Mouse (Mus musculus): ENCODE measurements around the gene Usp10. TPM values are rescaled to one million over a fixed set of nuclear protein-coding genes. Genes with fewer than 3 reads are reported as not detected.

The Usp10 gene
- polyA plus RNA-seq, 1 experiment from 2014 or later, result 181 TPM

DNA sequence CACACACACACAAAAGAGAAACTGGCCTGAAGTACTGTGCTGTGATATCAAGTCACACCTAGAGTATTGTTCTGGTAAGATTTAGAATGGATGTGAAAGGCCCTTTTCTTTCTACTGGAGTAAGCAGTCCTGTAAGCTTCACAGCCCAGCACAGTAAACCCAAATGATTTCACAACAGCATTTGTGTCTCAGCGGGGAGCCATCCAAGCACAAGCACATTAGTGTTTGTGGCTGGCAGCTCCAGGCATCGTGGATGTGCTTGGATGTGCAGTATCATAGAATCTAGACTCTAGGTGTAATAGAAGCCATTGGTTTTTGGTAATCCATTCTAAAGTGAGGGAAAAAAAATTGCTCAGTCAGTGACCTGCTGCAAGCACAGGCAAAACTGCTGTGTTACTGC lies 29.2 kb downstream of the Usp10 start:
- H3K4me1 ChIP-seq (ENCODE audit: control insufficient read depth, insufficient read depth, low read length), result no peaks in the 10 kb centered on the region
- no peaks in the 10 kb centered on the region for H3K27me3 ChIP-seq (ENCODE audit: control insufficient read depth, insufficient read depth, low read length)
- ATAC-seq (ENCODE audit: insufficient read depth, low FRiP score, low TSS enrichment) (no peak), DNase-seq (ENCODE audit: low spot score) (no peak)
- H3K4me3 ChIP-seq (ENCODE audit: low read depth, low read length), result no peak overlapping the region
- H3K36me3 ChIP-seq (ENCODE audit: control insufficient read depth, insufficient read depth, low read length), result peaks cover 16% of the 10 kb centered on the region
- 83% methylated on average over 2 of the region's 2 CpGs for WGBS
- no peak overlapping the region for H3K4me2 ChIP-seq (ENCODE audit: low read depth)
- H3K27ac ChIP-seq (ENCODE audit: low read depth, low read length), result no peak overlapping the region
- no peak overlapping the region for H3K9ac ChIP-seq (ENCODE audit: low read length)
- H3K9me3 ChIP-seq (ENCODE audit: control insufficient read depth, low read length), result no peaks in the 10 kb centered on the region

DNA sequence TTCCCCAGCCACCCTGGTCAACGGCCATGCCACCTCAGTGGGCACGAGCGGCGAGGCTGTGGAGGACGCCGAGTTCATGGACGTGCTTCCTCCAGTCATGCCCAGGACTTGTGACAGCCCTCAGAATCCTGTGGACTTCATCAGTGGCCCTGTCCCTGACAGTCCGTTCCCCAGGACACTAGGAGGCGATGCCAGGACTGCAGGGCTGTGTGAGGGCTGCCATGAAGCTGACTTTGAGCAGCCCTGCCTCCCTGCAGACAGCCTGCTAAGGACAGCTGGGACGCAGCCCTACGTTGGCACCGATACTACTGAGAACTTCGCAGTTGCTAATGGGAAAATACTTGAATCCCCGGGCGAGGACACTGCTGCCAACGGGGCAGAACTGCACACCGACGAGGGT lies 31.3 kb downstream of the Usp10 start:
- DNase-seq (ENCODE audit: low spot score) (no peak), ATAC-seq (ENCODE audit: insufficient read depth, low FRiP score, low TSS enrichment) (no peak)
- H3K36me3 ChIP-seq (ENCODE audit: control insufficient read depth, insufficient read depth, low read length), result peaks cover 16% of the 10 kb centered on the region

GRCm38 (mm10) chr8:119943616-119944015 lies 33.5 kb downstream of the Usp10 start:
- 83% methylated on average over 10 of the region's 10 CpGs for WGBS
- Histone ChIP-seq H3K9ac (ENCODE audit: low read length) (no peak overlapping the region), H3K4me2 (ENCODE audit: low read depth) (no peak overlapping the region), H3K4me3 (ENCODE audit: low read depth, low read length) (no peak overlapping the region), H3K27me3 (ENCODE audit: control insufficient read depth, insufficient read depth, low read length) (no peaks in the 10 kb centered on the region), H3K9me3 (ENCODE audit: control insufficient read depth, low read length) (no peaks in the 10 kb centered on the region), H3K4me1 (ENCODE audit: control insufficient read depth, insufficient read depth, low read length) (no peaks in the 10 kb centered on the region), H3K27ac (ENCODE audit: low read depth, low read length) (no peak overlapping the region), H3K36me3 (ENCODE audit: control insufficient read depth, insufficient read depth, low read length) (peaks cover 12% of the 10 kb centered on the region)
- ATAC-seq (ENCODE audit: insufficient read depth, low FRiP score, low TSS enrichment) (no peak), DNase-seq (ENCODE audit: low spot score) (no peak)

More for the DNA sequence above, 31.3 kb downstream of the Usp10 start:
- WGBS, result 96% methylated on average over 18 of the region's 18 CpGs
- H3K4me1 ChIP-seq (ENCODE audit: control insufficient read depth, insufficient read depth, low read length), result no peaks in the 10 kb centered on the region
- H3K9me3 ChIP-seq (ENCODE audit: control insufficient read depth, low read length), result no peaks in the 10 kb centered on the region
- H3K9ac ChIP-seq (ENCODE audit: low read length), result no peak overlapping the region
- H3K4me2 ChIP-seq (ENCODE audit: low read depth), result no peak overlapping the region
- H3K4me3 ChIP-seq (ENCODE audit: low read depth, low read length), result no peak overlapping the region
- H3K27me3 ChIP-seq (ENCODE audit: control insufficient read depth, insufficient read depth, low read length), result no peaks in the 10 kb centered on the region
- no peak overlapping the region for H3K27ac ChIP-seq (ENCODE audit: low read depth, low read length)

GRCm38 (mm10) chr8:119944096-119944811 lies 34.1 kb downstream of the Usp10 start:
- H3K4me1 ChIP-seq (ENCODE audit: control insufficient read depth, insufficient read depth, low read length), result no peaks in the 10 kb centered on the region
- no peak overlapping the region for H3K9ac ChIP-seq (ENCODE audit: low read length)
- H3K4me2 ChIP-seq (ENCODE audit: low read depth), result no peak overlapping the region
- DNase-seq (ENCODE audit: low spot score) (peak; percentile 80), ATAC-seq (ENCODE audit: insufficient read depth, low FRiP score, low TSS enrichment) (0 out of 2 replicates have a peak, but pooled peaks have one; percentile 31)
- H3K36me3 ChIP-seq (ENCODE audit: control insufficient read depth, insufficient read depth, low read length), result peaks cover 12% of the 10 kb centered on the region
- 72% methylated on average over 9 of the region's 9 CpGs for WGBS
- H3K27me3 ChIP-seq (ENCODE audit: control insufficient read depth, insufficient read depth, low read length), result no peaks in the 10 kb centered on the region
- no peak overlapping the region for H3K4me3 ChIP-seq (ENCODE audit: low read depth, low read length)
- no peaks in the 10 kb centered on the region for H3K9me3 ChIP-seq (ENCODE audit: control insufficient read depth, low read length)
- H3K27ac ChIP-seq (ENCODE audit: low read depth, low read length), result no peak overlapping the region

- no peaks in the 10 kb centered on the region for H3K27me3 ChIP-seq (ENCODE audit: control insufficient read depth, insufficient read depth, low read length)
- peaks cover 17% of the 10 kb centered on the region for H3K36me3 ChIP-seq (ENCODE audit: control insufficient read depth, insufficient read depth, low read length)
- H3K4me3 ChIP-seq (ENCODE audit: low read depth, low read length), result no peak overlapping the region
- WGBS, result 80% methylated on average over 8 of the region's 8 CpGs
- no peaks in the 10 kb centered on the region for H3K9me3 ChIP-seq (ENCODE audit: control insufficient read depth, low read length)
- H3K4me1 ChIP-seq (ENCODE audit: control insufficient read depth, insufficient read depth, low read length), result no peaks in the 10 kb centered on the region
- H3K27ac ChIP-seq (ENCODE audit: low read depth, low read length), result no peak overlapping the region
- H3K9ac ChIP-seq (ENCODE audit: low read length), result no peak overlapping the region
- ATAC-seq (ENCODE audit: insufficient read depth, low FRiP score, low TSS enrichment) (no peak), DNase-seq (ENCODE audit: low spot score) (no peak)
- H3K4me2 ChIP-seq (ENCODE audit: low read depth), result no peak overlapping the region
Observed at GRCm38 (mm10) chr8:119946326-119946865, 36.2 kb downstream of the Usp10 start.

DNA sequence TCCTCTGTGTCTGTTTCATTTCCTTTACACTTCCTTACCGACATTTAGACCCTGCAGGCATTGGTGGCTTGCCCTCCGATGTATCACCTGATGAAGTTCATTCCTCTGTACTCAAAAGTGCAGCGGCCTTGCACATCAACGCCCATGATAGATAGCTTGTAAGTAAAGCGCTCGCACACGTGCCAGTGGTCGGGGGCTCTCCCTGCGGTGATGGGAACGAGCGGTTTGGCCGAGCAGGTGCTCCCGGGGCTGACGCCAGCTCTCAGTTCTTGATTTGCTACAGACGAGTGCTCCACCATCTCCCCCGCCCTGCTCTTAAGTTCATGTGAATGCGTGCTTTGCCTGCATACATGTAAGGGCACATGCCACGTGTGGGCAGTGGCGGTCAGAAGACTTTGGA lies 37.5 kb downstream of the Usp10 start:
- H3K9me3 ChIP-seq (ENCODE audit: control insufficient read depth, low read length), result no peaks in the 10 kb centered on the region
- ATAC-seq (ENCODE audit: insufficient read depth, low FRiP score, low TSS enrichment) (no peak), DNase-seq (ENCODE audit: low spot score) (no peak)
- no peak overlapping the region for H3K4me3 ChIP-seq (ENCODE audit: low read depth, low read length)
- no peak overlapping the region for H3K4me2 ChIP-seq (ENCODE audit: low read depth)
- WGBS, result 91% methylated on average over 19 of the region's 19 CpGs
- H3K27me3 ChIP-seq (ENCODE audit: control insufficient read depth, insufficient read depth, low read length), result no peaks in the 10 kb centered on the region
- H3K9ac ChIP-seq (ENCODE audit: low read length), result no peak overlapping the region
- H3K4me1 ChIP-seq (ENCODE audit: control insufficient read depth, insufficient read depth, low read length), result no peaks in the 10 kb centered on the region
- peaks cover 16% of the 10 kb centered on the region for H3K36me3 ChIP-seq (ENCODE audit: control insufficient read depth, insufficient read depth, low read length)
- H3K27ac ChIP-seq (ENCODE audit: low read depth, low read length), result no peak overlapping the region

- Histone ChIP-seq H3K4me3 (ENCODE audit: low read depth, low read length) (no peak overlapping the region), H3K4me1 (ENCODE audit: control insufficient read depth, insufficient read depth, low read length) (no peaks in the 10 kb centered on the region), H3K27me3 (ENCODE audit: control insufficient read depth, insufficient read depth, low read length) (no peaks in the 10 kb centered on the region), H3K36me3 (ENCODE audit: control insufficient read depth, insufficient read depth, low read length) (peaks cover 21% of the 10 kb centered on the region), H3K9ac (ENCODE audit: low read length) (no peak overlapping the region), H3K9me3 (ENCODE audit: control insufficient read depth, low read length) (no peaks in the 10 kb centered on the region), H3K27ac (ENCODE audit: low read depth, low read length) (no peak overlapping the region), H3K4me2 (ENCODE audit: low read depth) (no peak overlapping the region)
- 89% methylated on average over 15 of the region's 15 CpGs for whole genome bisulfite sequencing
- no peak for DNase-seq (ENCODE audit: low spot score)
- no peak for ATAC-seq (ENCODE audit: insufficient read depth, low FRiP score, low TSS enrichment)
Observed at GRCm38 (mm10) chr8:119948340-119948739, 38.2 kb downstream of the Usp10 start.

DNA sequence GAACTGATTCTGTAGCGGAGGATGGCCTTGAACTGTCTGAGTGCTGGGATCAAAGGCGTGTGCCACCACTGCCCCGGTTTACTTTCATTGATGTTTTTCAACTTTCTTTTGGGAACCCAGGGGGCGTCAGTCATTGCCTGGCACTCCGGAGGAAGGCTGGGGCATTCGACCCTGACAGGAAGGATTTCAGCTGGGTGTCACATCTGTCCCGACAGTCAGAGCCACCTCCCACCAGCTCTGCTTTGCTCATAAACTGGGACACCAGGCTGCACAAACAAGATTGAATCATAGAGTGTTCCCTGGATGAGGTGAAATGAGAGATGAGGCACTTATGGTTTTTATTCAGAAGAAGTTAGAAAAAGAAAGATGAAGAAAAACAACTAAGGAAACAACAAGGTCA lies 42.1 kb downstream of the Usp10 start:
- H3K9me3 ChIP-seq (ENCODE audit: control insufficient read depth, low read length), result no peaks in the 10 kb centered on the region
- no peak overlapping the region for H3K9ac ChIP-seq (ENCODE audit: low read length)
- WGBS, result 52% methylated on average over 7 of the region's 7 CpGs
- H3K4me2 ChIP-seq (ENCODE audit: low read depth), result no peak overlapping the region
- no peak overlapping the region for H3K27ac ChIP-seq (ENCODE audit: low read depth, low read length)
- no peak overlapping the region for H3K4me3 ChIP-seq (ENCODE audit: low read depth, low read length)
- no peaks in the 10 kb centered on the region for H3K27me3 ChIP-seq (ENCODE audit: control insufficient read depth, insufficient read depth, low read length)
- no peak for DNase-seq (ENCODE audit: low spot score)
- H3K4me1 ChIP-seq (ENCODE audit: control insufficient read depth, insufficient read depth, low read length), result no peaks in the 10 kb centered on the region
- peaks cover 38% of the 10 kb centered on the region for H3K36me3 ChIP-seq (ENCODE audit: control insufficient read depth, insufficient read depth, low read length)
- ATAC-seq (ENCODE audit: insufficient read depth, low FRiP score, low TSS enrichment), result no peak

DNA sequence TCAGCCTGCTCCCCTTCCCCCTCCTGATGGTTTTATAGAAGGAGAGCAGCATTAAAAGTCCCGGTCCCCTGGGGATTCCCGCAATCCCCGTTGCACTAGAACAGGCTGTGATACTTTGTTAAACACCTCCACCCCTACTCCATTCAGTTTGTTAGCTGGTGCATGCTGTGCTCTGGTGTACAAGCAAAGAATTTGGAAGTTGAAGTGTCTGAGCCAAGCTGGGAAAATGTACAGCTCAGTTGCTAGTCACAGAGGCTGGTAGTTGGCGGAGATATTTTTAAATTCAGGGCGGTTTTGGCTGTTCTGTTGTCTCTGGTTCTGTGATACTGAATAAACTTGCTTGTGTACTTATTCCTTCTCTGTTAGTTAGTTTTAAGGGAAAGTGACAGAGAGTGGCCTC lies 42.6 kb downstream of the Usp10 start:
- no peak for ATAC-seq (ENCODE audit: insufficient read depth, low FRiP score, low TSS enrichment)
- Histone ChIP-seq H3K4me3 (ENCODE audit: low read depth, low read length) (no peak overlapping the region), H3K4me1 (ENCODE audit: control insufficient read depth, insufficient read depth, low read length) (no peaks in the 10 kb centered on the region), H3K9ac (ENCODE audit: low read length) (no peak overlapping the region), H3K36me3 (ENCODE audit: control insufficient read depth, insufficient read depth, low read length) (peaks cover 41% of the 10 kb centered on the region), H3K27ac (ENCODE audit: low read depth, low read length) (no peak overlapping the region), H3K4me2 (ENCODE audit: low read depth) (no peak overlapping the region), H3K9me3 (ENCODE audit: control insufficient read depth, low read length) (no peaks in the 10 kb centered on the region), H3K27me3 (ENCODE audit: control insufficient read depth, insufficient read depth, low read length) (no peaks in the 10 kb centered on the region)
- 50% methylated on average over 5 of the region's 5 CpGs for WGBS
- DNase-seq (ENCODE audit: low spot score), result no peak

Data from neural tube, embryonic 11.5 days (tissue).